Mouse (Mus musculus) heart, adult 10 weeks (tissue): ENCODE data around the gene AC161166.1. TPM values are rescaled to one million over a fixed set of nuclear protein-coding genes. Genes with fewer than 3 reads are reported as not detected.

Experiments
- polyA plus RNA-seq: library from polyadenylated mRNA; stranded (reverse); fragments of 350-450 nt; fragmentation: Illumina TruSeq; extraction: RNeasy Lipid Tissue Mini Kit (QIAGEN cat#74804); gene quantifications from one replicate; pipeline ENCODE4 v1.2.3, GENCODE M21; 2014; ENCODE audit warnings: low read depth, low replicate concordance

The AC161166.1 gene
- polyA plus RNA-seq: not detected

GRCm38 (mm10) chr7:24512355-24512754, at the start of gene AC161166.1:
Gene AC161166.1 (minus strand): TSS chr7:24512455.

GRCm38 (mm10) chr7:24546068-24546614, 33.9 kb upstream of the AC161166.1 start, which contains the start of the genes Pinlyp and Xrcc1:
Gene Pinlyp (minus strand): TSS chr7:24546118.
Gene Xrcc1 (plus strand): TSS chr7:24546289.

GRCm38 (mm10) chr7:24530062-24530931, 18.0 kb upstream of the AC161166.1 start, which contains the start of gene Irgq:
Gene Irgq (plus strand): TSS chr7:24530689.

GRCm38 (mm10) chr7:24506838-24507725, 5.2 kb downstream of the AC161166.1 start, which contains the start of gene Zfp428:
Gene Zfp428 (plus strand): TSS chr7:24507006.

DNA sequence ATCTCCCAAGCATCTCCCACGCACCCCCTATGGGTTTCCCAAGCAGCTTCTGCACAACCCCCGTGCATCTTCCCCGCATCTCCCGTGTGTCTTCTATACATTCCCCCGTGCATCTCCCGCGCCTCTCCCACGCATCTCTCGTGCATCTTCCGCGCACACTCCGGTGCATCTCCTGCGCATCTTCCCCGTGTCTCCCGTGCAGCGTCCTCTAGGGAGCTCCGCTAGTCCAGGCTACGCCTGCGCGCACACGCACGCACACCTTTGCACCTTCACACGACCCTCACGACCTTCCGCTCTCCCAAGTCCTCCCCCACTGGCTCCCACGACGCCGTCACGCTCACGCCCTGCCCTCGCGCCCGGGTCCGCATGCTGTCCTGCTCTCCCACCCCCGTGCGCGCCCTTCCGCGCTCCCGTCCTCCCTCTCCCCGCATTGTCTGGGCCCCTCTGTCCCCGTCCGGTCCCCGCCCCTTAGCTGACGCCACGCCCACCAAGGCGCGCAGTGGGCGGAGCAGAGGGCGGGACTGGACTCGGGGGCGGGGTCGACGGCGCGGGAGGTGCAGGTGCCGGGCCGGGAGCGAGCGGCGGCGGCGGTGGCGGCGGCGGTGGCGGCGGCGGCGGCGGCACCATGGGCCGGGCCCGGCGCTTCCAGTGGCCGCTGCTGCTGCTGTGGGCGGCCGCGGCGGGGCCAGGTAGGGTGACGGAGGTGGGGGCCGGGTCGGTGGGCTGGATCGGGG, 30.6 kb downstream of the AC161166.1 start, which contains the start of gene Cadm4:
Gene Cadm4 (plus strand): TSS at position 550 of the 734 bp plus-strand sequence.

GRCm38 (mm10) chr7:24462388-24463319, 49.6 kb downstream of the AC161166.1 start, which contains the start of gene Plaur:
Gene Plaur (plus strand): TSS chr7:24462484.

Other genes starting within 250 kb of the AC161166.1 start
- 4.3 TPM for gene Zfp93, start 242.0 kb downstream of the AC161166.1 start, polyA plus RNA-seq
- 3.4 TPM for gene Zfp61, start 211.2 kb downstream of the AC161166.1 start, polyA plus RNA-seq
- 3.9 TPM for gene Zfp94, start 195.8 kb downstream of the AC161166.1 start, polyA plus RNA-seq
- gene Tescl, start 178.5 kb downstream of the AC161166.1 start, polyA plus RNA-seq: not detected
- gene Lypd5, start 163.3 kb downstream of the AC161166.1 start, polyA plus RNA-seq: not detected
- gene Kcnn4, start 142.2 kb downstream of the AC161166.1 start, polyA plus RNA-seq: 0.47 TPM
- gene Smg9, start 112.8 kb downstream of the AC161166.1 start, polyA plus RNA-seq: 12.3 TPM
- not detected for gene Irgc1, start 60.2 kb downstream of the AC161166.1 start, polyA plus RNA-seq
- gene Plaur, start 50.0 kb downstream of the AC161166.1 start, polyA plus RNA-seq: 4.3 TPM
- gene Cadm4, start 30.4 kb downstream of the AC161166.1 start, polyA plus RNA-seq: 12.1 TPM
- gene Zfp428, start 5.4 kb downstream of the AC161166.1 start, polyA plus RNA-seq: 12.5 TPM
- 12.9 TPM for gene Irgq, start 18.2 kb upstream of the AC161166.1 start, polyA plus RNA-seq
- gene Pinlyp, start 33.7 kb upstream of the AC161166.1 start, polyA plus RNA-seq: not detected
- gene Xrcc1, start 33.8 kb upstream of the AC161166.1 start, polyA plus RNA-seq: 29.0 TPM
- 32.6 TPM for gene Ethe1, start 75.1 kb upstream of the AC161166.1 start, polyA plus RNA-seq
- gene Zfp575, start 75.2 kb upstream of the AC161166.1 start, polyA plus RNA-seq: not detected
- gene Phldb3, start 98.3 kb upstream of the AC161166.1 start, polyA plus RNA-seq: not detected
- not detected for gene Lypd3, start 124.1 kb upstream of the AC161166.1 start, polyA plus RNA-seq
- not detected for gene Tex101, start 164.2 kb upstream of the AC161166.1 start, polyA plus RNA-seq
- not detected for gene BC049730, start 196.8 kb upstream of the AC161166.1 start, polyA plus RNA-seq
- not detected for gene Gm4763, start 214.5 kb upstream of the AC161166.1 start, polyA plus RNA-seq
- not detected for gene Cd177, start 247.9 kb upstream of the AC161166.1 start, polyA plus RNA-seq